Mouse (Mus musculus) Patski (cell line): ENCODE results near the gene Crtap. TPM values are rescaled to one million over a fixed set of nuclear protein-coding genes. Genes with fewer than 3 reads are reported as not detected.

Experiments used
- ATAC-seq: fragments of 100-300 bp; one replicate; pipeline ENCODE4 v1.8.0; 2021
- CTCF ChIA-PET: fragments of 350-600 bp; sonication (Branson Sonifier 250); formaldehyde crosslinking; loops from one replicate; lab custom pipeline; 2022; ENCODE audit warnings: inconsistent platforms; lab: Charles Lee
- POLR2A ChIA-PET: fragments of 350-600 bp; sonication (Branson Sonifier 250); formaldehyde crosslinking; loops from one replicate; lab custom pipeline; 2022; ENCODE audit warnings: antibody characterized with exemption, inconsistent platforms; lab: Charles Lee
- DNase-seq: peaks from one replicate; pipeline ENCODE4 v3.0.0-alpha.2; 2011; ENCODE audit warnings: low read depth, low spot score
- H3K27me3 ChIP-seq: fragments of 371-371 bp; one replicate; pipeline ENCODE4 v1.5.1; 2021
- CTCF ChIP-seq: fragments of 100-300 bp; IDR thresholded peaks from one replicate; pipeline ENCODE4 v1.5.1; 2021
- in situ Hi-C: fragments of 300-500 bp; cut with MboI; formaldehyde crosslinking; loops from 3 replicates; pipeline ENCODE4 v1.11.1; 2018; ENCODE audit warnings: low pct_unique_long_range_greater_than_20kb, mixed read lengths
- polyA plus RNA-seq: library from polyadenylated mRNA; unstranded; gene quantifications from one replicate; pipeline ENCODE4 v1.2.3, GENCODE M21; 2021

Crtap gene
- polyA plus RNA-seq = 179 TPM

DNA sequence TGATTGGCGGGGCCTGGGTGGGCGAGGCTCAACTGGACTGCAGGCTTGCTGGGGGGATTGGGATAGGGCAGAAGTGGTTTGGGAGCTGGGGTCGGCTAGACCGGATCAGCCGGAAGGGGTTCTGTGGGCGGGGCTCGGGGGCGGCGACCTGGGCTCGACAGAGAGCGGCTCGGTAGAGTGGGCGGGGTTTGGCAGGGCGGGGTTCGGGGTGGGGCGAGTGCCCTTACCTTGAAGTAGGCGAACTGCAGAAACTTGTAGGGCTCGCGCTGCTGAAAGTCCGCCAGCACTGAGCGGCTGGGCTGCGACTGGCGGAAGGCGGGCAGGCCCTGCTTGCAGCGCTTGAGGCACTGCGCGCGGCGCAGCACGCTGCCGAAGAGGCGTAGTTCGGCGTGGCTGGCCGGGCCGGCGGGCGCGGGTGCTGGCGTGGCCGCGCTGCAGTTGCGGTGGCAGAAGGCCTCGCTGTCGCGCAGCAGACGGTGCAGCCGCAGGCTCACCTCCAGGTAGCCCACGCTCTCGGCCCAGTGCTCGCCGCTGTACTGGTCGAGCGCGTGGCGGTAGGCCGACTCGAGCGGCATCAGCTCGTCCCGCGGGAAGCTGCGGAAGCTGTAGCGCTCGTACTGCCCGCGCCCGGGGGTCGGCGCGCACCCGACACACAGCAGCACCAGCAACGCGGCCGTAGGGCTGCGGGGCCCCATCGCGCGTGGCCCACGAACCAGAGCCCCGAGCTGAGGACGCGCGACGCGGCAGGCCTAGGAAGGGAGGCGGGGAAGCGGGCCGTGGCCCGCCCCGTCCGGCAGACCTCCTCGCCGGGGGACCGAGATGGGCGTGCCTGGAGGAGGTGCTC is at the start of gene Crtap:
TSS of gene Crtap (minus strand) at position 771 of the 844 bp plus-strand sequence.
- in situ Hi-C loops = loop anchor here (25.0 kb wide), 1 partner anchor 353 kb away; the partner anchor contains the start of gene Fbxl2
- ChIA-PET POLR2A (no interaction called here), CTCF (interaction anchor here (1.0 kb wide), 2 partner anchors 11 to 72 kb away, joined by 3 read pairs; no protein-coding TSS in a partner anchor)
- H3K27me3 ChIP-seq = no peaks in the 10 kb centered on the region
- TF ChIP-seq CTCF = no peak
- DNase-seq = no peak
- ATAC-seq = peak; percentile 90

DNA sequence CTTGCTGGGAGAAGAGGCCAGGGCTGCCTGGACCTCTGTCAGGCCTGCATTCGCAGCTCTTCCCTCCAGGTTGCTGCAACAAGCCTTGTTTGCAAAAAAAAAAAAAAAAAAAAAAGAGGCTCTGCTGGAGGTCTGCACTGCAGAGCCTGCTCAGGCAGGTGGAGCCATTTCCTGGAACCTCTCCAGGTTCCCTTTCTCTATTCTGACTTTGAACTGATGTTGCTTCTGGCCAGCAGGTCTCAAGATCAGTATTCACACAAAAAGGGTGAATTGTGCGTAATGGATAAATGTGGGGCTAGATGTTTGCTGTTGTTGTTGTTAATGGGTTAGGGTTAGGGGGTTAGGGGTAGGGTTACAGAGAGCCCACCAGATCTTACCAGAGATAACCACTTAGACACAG is 45.2 kb upstream of the Crtap start:
- in situ Hi-C loops = no loop called here
- ATAC-seq (no peak), DNase-seq (no peak)
- ChIA-PET POLR2A (no interaction called here), CTCF (interaction anchor here (1.6 kb wide), 1 partner anchor 29 kb away, joined by 3 read pairs; no protein-coding TSS in a partner anchor)
- no peaks in the 10 kb centered on the region for H3K27me3 ChIP-seq
- TF ChIP-seq CTCF = no peak

DNA sequence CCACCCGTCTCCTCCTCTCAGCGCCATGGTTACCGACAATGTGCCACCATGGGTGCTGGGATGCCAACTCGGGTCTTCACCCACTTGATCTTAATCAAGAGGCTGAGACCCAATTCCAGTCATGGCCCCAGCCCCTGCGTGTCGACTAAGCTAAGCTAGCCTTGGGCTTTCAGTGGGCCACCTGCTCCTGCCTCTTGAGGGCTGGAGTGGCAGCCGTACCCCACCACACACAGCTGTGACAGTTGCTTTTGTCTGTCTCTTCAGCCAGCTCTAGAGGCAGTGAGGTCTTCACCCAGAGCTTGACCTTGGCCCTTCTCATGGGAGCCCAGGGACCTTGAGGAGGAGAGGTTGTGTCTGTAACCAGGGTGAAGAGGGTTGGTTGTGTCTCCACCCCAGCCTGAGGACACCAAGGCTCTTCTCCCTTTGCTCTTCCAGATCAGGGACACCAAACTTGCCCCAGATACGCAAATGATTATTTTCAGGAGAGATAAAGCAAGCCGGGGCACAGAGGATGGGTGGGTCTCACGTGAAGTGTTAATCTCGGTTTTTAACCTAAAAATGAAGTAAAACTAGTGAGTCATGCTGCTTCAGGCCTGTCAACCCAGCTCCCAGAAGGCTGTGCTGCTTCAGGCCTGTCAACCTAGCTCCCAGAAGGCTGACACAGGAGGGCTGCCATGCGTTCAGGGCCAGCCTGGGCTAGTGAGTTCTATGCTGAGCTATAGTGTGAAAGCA is 37.8 kb upstream of the Crtap start:
- ChIA-PET CTCF (no interaction called here), POLR2A (no interaction called here)
- no peaks in the 10 kb centered on the region for H3K27me3 ChIP-seq
- no peak for TF ChIP-seq CTCF
- ATAC-seq = no peak
- DNase-seq = no peak
- in situ Hi-C loops = no loop called here

DNA sequence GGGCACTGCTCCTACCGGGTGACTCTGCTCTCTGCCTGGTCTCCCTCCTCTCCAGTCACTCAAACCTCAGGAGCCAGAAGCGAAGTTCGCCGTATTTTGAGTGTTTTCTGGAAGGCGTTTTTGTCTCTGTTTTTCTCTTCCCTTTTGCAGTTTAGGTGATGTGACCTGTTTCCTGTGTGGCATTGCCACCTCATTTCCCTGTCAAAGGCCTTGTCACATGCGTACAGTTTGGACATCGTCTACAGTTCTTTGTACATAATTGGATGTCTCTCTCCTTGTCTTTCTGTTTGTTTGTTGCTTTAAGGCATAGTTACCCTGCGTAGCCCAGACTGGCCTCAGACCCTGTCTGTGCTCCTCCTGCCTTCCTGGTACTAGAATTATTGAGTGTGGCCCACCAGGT is 37.0 kb upstream of the Crtap start:
- no peaks in the 10 kb centered on the region for H3K27me3 ChIP-seq
- in situ Hi-C loops = no loop called here
- ChIA-PET CTCF (no interaction called here), POLR2A (no interaction called here)
- ATAC-seq (no peak), DNase-seq (no peak)
- no peak for TF ChIP-seq CTCF

DNA sequence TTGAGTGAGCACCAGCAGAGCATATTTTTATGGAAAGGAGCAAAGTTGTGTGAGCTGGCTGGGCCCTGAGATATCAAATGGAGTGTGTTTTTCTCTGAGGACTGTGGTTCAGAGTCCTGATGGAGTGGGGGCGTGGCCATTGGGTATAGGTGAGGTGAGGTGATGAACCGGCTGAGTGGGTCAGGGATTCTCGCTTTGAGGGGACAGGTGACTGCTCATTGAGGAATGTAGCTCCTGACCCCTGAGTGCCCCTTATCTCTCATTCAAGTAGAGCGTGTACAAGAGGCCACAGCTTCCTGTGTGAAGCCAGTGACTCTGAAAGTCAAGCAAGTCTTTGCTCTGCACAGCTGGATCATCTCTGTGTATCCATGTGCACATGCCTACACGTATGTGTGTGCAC is 35.7 kb upstream of the Crtap start:
- ATAC-seq = no peak
- POLR2A ChIA-PET = no interaction called here
- CTCF ChIA-PET = no interaction called here
- TF ChIP-seq CTCF = no peak
- in situ Hi-C loops = no loop called here
- no peak for DNase-seq
- no peaks in the 10 kb centered on the region for H3K27me3 ChIP-seq

DNA sequence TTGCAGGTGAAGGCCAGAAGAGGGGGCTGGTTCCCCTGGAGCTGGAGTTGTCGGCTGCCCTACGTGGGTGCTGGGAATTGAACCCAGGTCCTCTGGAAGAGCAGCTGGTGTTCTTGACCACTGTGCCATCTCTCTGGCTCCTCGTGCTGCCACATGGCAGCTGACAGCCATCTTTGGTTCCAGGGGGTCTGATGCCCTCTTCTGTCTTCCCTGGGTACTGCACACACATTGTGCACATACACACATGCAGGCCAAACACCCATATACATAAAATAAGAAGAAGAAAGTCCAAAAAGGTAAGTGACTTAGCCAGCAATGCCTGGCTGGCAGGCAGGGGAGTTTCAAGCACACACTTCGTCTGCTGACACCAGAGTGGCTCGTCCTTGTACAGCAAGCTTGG is 35.1 kb upstream of the Crtap start:
- no peak for ATAC-seq
- in situ Hi-C loops = no loop called here
- no peak for DNase-seq
- no peak for TF ChIP-seq CTCF
- CTCF ChIA-PET = no interaction called here
- POLR2A ChIA-PET = no interaction called here
- H3K27me3 ChIP-seq = no peaks in the 10 kb centered on the region

DNA sequence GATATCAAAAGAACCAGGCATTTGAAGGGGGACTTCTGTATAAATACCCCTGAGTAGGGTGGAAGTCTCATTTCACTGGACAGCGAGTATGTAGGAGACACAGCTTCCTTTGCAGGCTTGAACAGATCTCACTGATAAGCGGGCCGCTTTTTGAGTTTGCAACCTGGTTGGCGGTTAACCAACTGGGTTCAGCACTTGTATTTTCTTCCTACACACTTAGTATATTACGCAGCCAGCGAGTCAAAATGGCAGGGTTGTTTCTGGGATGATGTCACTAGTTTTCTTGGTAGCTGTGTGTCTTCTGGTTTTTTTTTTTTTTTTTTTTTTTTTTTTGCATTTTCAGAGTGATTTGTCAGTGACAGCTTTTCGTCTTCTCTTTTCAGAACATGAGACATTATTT is 31.3 kb upstream of the Crtap start:
- no peak for TF ChIP-seq CTCF
- ATAC-seq (no peak), DNase-seq (no peak)
- in situ Hi-C loops = no loop called here
- POLR2A ChIA-PET = no interaction called here
- CTCF ChIA-PET = no interaction called here
- no peaks in the 10 kb centered on the region for H3K27me3 ChIP-seq

DNA sequence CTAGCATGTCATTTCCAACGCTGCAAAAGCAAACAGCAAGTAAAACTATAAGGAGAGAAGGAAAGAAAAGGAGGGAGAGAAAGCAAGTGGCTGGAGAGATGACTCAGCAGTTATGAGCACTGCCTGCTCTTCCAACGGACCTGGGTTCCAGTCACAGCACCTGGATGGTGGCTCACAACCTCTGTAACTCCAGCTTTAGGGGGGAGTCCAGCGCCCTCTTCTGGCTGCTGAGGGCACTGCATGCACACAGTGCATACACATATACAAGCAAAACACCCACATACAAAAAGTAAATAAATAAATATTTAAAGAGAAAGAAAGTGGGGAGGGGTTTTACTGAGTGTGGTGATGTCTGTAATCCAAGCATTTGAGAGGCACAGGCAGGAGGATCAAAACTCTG is 30.6 kb upstream of the Crtap start:
- POLR2A ChIA-PET = no interaction called here
- ATAC-seq = no peak
- in situ Hi-C loops = no loop called here

DNA sequence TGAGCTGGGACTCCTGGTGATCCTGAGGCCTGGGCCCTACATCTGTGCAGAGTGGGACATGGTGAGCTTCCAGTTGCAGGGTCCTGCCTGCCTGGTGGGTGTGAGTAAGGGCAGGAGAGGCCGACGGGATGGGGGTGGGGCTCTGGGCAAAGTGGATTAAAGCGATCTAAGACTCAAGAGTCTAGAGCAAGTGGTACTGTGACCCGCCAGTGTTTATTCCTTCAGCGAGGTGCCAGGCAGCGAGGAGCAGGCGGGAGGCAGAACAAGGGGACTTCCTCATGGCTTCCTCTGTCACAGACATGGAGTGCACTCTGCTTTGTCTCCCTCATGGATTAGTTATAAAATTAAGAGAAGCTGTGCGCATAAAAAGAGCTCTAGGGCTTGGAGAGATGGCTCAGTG is 30.0 kb upstream of the Crtap start:
- in situ Hi-C loops = no loop called here
- ATAC-seq (no peak), DNase-seq (no peak)
- ChIA-PET CTCF (interaction anchor here (1.4 to 1.7 kb wide), 2 partner anchors 78 to 161 kb away, joined by 4 to 5 read pairs; no protein-coding TSS in a partner anchor), POLR2A (no interaction called here)
- no peaks in the 10 kb centered on the region for H3K27me3 ChIP-seq
- no peak for TF ChIP-seq CTCF

More for the DNA sequence above, 30.6 kb upstream of the Crtap start:
- no peak for DNase-seq
- no peak for TF ChIP-seq CTCF
- CTCF ChIA-PET = interaction anchor here (1.4 to 1.7 kb wide), 2 partner anchors 78 to 160 kb away, joined by 4 to 5 read pairs; no protein-coding TSS in a partner anchor
- H3K27me3 ChIP-seq = no peaks in the 10 kb centered on the region

DNA sequence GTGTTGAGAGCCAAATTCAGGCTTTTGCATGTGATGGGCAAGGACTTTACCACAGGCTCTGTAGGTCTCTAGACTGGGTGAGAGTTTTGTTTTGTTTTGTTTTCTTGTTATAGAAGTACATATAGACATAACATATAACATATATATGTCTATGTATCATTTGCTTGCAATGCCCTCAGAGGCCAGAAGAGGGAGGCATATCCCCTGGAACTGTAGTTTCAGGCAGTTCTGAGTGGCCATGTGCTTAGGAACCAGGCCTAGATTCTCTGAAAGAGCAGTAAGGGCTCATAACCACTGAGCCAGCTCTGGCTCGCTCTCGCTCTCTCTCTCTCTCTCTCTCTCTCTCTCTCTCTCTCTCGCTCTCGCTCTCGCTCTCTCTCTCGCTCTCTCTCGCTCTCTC is 27.7 kb upstream of the Crtap start:
- no peak for ATAC-seq
- CTCF ChIA-PET = no interaction called here
- in situ Hi-C loops = loop anchor here (5.0 kb wide), 2 partner anchors 79 to 164 kb away; no protein-coding TSS in a partner anchor

More for the DNA sequence above, 27.7 kb upstream of the Crtap start:
- POLR2A ChIA-PET = no interaction called here
- TF ChIP-seq CTCF = peak; percentile 79
- H3K27me3 ChIP-seq = no peaks in the 10 kb centered on the region
- DNase-seq = no peak
